Mouse (Mus musculus): ENCODE results near the gene Olfr248.
"Not testable (repeated sequence)": the region's sequence is repeated elsewhere in the genome, so short reads cannot be mapped to it uniquely, and the experiment has no call there.

Gene Olfr248

DNA sequence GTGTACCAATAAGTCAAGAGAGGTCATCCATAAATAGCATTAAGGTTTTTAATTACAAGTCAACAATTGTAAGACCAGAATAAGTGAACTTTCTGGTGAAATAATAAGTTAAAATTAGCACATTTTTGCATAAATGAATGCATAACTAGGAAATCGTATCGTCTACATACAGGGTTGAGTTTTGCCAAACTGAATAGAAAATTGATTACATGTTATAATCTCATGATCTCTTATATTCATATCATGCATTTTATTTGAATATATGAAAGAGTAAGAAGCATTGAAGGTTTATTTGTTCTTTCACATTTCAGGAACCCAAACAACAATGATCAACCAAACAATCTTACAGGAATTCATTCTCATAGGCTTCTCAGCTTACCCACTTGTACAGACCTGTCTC is at the start of gene Olfr248:
Olfr248 (plus strand) TSS at position 301 of the 400 bp plus-strand sequence.
- no peak for DNase-seq

- not testable (repeated sequence) for DNase-seq
These were observed 37.2 kb upstream of the Olfr248 start for GRCm38 (mm10) chr1:174353636-174354035.

- DNase-seq = no peak
These were observed 36.2 kb upstream of the Olfr248 start for GRCm38 (mm10) chr1:174354640-174355039.

GRCm38 (mm10) chr1:174364882-174365451 is 25.9 kb upstream of the Olfr248 start, which contains the start of gene Olfr417:
Gene Olfr417, plus strand, starts transcription at chr1:174365122.
- DNase-seq = no peak

- DNase-seq = no peak
These were observed 17.0 kb upstream of the Olfr248 start for GRCm38 (mm10) chr1:174373799-174374198.

DNA sequence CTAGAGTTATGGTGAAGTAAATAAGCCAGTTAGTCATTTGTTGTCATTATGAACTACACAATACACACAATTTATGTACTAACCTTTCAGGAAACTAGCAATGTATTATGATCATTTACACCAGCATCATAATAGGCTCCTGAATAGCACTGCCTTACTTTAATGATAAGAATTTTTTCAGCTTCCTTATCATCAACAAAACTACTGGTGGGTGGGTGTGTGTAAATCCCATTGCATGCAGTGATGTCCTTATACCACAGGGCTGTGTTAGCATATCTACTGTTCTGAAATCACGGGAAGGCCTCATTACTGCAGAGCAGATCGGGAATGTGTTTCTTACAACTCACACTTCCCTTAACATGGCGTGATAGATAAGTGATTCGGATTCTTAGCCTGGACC is 32.1 kb downstream of the Olfr248 start:
- DNase-seq = no peak

GRCm38 (mm10) chr1:174423764-174424163 is 32.9 kb downstream of the Olfr248 start, which contains the start of gene Olfr414:
Gene Olfr414, plus strand, starts transcription at chr1:174424064.
- DNase-seq = no peak

DNA sequence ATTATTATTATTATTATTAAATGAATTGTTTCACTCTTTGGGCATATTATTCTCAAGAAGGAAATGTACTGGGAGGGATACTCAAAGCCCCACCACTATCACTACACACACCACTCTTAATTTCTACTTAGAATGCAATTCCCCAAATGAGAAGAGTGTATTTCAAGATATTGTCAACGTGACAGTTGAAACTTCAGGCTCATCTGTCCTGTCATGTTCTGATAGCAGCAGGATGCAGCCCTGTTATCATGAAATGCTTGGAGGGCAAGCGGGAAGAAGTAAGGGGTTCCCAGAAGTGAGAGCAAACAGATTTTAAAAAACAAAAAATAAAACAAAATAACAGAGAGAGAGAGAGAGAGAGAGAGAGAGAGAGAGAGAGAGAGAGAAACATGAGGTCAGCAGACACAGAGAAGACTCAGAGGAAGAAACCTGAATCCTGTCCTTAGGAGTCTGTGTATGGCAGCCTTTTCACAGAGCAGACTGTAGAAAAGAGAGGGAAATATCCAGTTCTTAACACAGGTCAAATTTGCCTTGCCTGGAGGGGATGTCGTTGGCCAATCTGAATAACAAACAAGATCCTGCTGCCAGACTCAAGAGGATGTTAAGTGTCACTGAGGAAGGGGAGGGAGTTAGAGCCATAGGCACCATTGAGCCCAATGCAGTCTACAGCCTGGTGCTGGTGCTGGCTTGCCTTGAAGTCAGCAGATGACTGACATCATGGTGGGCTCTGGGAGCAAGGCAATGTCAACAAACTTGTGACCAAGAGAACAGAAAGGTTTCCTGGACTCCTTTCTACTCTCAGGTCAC is 35.5 kb downstream of the Olfr248 start:
- no peak for DNase-seq

DNA sequence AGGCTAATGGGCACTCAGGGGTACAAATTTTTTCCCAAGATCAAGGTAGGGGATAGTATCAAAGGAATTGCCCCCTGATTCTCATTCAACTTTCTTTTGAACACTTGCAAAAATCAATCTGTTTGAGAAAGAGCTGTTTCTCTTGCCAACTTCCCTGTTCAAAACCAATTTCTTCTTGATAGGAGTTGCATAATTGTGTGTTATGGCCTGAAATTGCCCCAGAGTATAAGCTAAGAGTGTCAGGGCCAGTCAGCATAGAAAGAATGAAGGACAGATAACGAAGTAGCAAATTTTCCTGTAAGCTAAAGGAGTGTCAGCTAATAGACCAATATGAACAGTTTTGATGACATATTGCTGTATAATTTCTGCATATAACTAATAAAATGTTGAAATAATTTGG is 36.6 kb downstream of the Olfr248 start:
- no peak for DNase-seq

GRCm38 (mm10) chr1:174428407-174428806 is 37.6 kb downstream of the Olfr248 start:
- no peak for DNase-seq

DNA sequence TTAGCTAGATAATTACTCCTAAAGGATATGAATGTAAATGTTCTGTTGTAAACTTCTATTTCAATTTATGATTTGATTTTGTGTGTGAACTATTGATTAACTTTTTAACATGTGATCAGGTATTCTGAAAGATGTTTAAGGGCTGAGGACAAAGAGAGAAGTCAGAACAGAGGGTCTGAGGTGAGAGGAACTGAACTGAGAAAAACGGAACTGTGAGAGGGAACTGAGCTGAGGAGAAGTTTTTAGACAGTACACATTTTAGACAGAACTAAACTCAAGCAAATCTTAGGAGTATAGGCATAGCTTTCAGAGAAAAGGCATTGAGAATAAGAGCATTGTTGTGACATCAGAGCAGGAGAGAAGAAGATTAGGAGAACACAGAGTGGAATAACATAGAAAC is 43.3 kb downstream of the Olfr248 start:
- no peak for DNase-seq
